Mouse (Mus musculus) erythroblast, embryonic 14.5 days (primary cell): ENCODE measurements around the gene Mfsd12.

Experiments
- GATA1 ChIP-seq: IDR thresholded peaks from 2 replicates; pipeline ENCODE4 v1.6.1; 2012; ENCODE audit warnings: low read length, inconsistent platforms, mixed read lengths
- TAL1 ChIP-seq: IDR thresholded peaks from 3 replicates; pipeline ENCODE4 v1.6.1; 2012; ENCODE audit warnings: low read length, inconsistent platforms, mixed read lengths

DNA sequence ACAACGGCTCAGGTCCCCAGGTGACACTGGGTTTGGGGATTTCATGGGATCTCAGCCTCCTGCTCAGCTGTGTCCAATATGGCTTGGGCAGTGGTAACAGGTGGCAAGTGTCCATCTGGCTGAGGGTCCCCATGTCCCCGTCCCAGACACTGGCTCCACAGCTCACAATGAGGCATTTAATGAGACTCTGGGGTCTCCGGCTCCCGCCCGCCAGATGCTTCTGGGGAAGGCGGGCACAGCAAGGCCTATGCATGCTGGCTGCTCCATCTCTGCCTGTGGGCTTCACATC, 9.9 kb downstream of the Mfsd12 start:
- TF ChIP-seq TAL1 (no peak), GATA1 (no peak)
